Mouse (Mus musculus) brown adipose tissue, adult 24 weeks (tissue): ENCODE measurements at regions not wholly inside any gene's neighbourhood (a gene's known extent, or its start where the extent isn't known, plus 50 kb on each side); places are given as distances from the start of the nearest gene placed in this dataset.

Experiments
- H3K27ac ChIP-seq: fragments of 200-500 bp; replicated peaks from 2 replicates; pipeline ENCODE4 v1.5.1; 2012; ENCODE audit warnings: low read depth, mild to moderate bottlenecking, low read length
- H3K4me1 ChIP-seq: fragments of 200-500 bp; 2 replicates; pipeline ENCODE4 v1.6.1; 2012; ENCODE audit warnings: low read length, mixed read lengths; ENCODE audit not compliant: control insufficient read depth, insufficient read depth, insufficient read length
- H3K4me3 ChIP-seq: fragments of 200-500 bp; 2 replicates; pipeline ENCODE4 v1.5.1; 2012; ENCODE audit warnings: low read depth, mild to moderate bottlenecking, low read length, moderate library complexity; ENCODE audit not compliant: insufficient read depth

DNA sequence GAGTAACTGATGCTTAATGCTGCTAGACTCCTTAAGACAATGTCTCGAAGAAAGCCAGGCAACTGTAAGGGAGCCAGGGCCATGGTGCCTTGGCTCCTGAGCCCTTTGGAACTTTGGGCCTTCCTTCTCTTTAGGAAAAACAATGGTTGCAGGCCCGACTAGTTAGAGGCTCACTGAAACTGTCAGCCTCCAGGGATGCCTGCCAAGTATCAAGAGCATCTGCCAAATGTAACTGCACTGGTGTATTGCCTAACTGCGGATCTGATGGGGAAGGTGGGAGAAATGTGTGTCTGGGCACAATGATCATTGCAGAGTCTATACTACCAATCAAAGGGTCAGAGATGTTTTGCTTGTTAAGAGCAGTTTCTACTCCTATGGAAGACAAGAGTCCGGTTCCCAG is 121.1 kb downstream of the H2al1j start:
- peaks cover 4% of the 10 kb centered on the region; the same call in 1 of the 2 replicates for H3K4me1 ChIP-seq
- no peak overlapping the region for H3K27ac ChIP-seq
- no peak overlapping the region for H3K4me3 ChIP-seq

DNA sequence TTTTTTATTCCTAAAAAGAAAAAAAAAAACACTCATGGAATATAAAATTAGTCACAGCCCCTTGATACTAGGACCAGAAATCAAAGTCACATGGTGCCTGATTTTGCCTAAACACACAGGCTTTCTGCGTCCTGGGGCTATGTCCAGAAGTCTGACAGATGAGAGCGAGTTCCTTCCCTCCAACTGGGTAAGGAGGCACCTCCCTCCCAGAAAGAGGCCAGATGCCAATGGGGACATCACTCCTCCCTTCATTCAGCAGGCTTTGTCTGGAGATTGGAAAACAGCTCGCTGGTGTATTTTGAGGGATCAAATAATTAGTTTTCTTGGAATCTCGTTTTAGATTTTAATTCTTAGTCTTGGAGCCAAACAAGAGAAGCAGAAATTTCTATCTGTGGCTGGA is 130.9 kb downstream of the H2al1j start:
- Histone ChIP-seq H3K27ac (no peak overlapping the region), H3K4me3 (no peak overlapping the region), H3K4me1 (no peaks in the 10 kb centered on the region)

DNA sequence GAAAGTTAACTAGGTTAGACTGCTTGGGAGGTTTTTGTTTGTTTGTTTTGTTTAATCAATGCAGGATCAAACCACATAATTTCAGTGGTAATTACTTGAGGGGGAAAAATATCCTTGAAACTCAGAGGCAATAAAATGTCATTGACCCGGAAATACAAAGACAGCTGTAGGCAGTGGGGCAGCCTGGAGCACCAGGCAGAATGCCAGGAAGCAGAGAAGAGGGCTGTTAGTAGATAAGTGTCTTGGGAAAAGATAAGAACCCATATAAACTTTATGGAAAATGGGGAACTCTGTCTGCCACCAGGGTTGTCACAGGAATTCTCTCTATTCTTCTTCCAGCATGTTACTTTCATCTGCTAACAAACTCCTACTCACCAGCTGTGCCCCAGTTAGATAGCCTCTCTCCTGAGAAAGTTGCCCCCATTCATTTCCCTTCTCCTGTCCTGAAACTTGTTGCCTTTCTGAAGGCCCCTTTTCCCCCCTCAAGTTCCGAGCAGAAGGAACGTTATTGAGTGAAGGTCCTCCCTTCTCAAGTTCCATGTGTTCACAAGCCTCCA is 136.4 kb downstream of the H2al1j start:
- Histone ChIP-seq H3K4me1 (no peaks in the 10 kb centered on the region), H3K4me3 (no peak overlapping the region), H3K27ac (no peak overlapping the region)

DNA sequence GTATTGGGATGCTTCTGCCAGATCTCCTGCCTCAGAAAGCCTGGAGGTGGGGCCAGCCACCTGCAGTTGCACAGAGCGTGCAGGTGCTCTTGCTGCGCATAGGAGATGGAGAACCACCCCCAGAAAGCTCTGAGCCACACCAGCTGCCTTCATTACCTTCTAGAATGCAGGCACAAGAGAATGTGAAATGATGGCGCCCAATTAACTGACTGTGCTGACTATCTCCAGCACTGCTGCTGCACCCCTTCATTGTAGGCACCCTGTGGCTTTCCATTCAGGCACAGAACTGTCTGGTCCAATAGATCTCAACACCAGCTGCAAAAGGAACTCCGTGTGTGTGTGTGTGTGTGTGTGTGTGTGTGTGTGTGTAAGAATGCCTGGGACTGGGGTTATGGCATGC is 138.6 kb downstream of the H2al1j start:
- Histone ChIP-seq H3K4me3 (no peak overlapping the region), H3K4me1 (no peaks in the 10 kb centered on the region), H3K27ac (no peak overlapping the region)

DNA sequence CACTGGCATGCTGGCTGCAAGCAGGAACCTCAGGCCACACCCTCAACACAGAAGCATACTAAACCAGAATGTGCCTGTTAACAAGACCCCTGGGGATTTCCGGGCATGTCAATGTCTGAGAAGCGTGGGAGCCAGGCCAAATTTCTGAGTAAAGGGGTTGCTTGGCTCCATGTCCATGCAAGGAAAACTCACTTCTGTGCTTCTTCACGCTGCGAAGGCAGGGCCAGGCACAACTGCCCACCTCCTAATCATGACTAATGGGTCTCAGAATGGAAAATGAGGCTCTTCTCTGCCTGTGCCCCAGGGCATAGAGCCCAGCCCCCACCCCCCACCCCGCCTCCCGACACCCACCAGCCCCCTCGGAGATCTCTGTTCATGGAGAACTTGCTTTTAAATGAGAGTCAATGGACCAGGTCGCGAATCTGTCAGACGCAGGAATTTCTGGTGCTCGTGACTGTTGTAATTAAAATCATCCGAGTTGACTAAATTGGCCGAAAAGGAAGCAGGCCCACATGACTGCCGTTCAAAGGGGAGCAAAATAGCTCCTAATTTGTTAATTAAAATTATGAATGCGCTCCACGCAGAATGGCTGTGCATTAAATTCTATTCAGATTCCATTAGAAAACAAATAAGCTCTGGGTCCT is 152.2 kb downstream of the H2al1j start:
- Histone ChIP-seq H3K4me3 (no peak overlapping the region), H3K27ac (no peak overlapping the region), H3K4me1 (no peaks in the 10 kb centered on the region)

DNA sequence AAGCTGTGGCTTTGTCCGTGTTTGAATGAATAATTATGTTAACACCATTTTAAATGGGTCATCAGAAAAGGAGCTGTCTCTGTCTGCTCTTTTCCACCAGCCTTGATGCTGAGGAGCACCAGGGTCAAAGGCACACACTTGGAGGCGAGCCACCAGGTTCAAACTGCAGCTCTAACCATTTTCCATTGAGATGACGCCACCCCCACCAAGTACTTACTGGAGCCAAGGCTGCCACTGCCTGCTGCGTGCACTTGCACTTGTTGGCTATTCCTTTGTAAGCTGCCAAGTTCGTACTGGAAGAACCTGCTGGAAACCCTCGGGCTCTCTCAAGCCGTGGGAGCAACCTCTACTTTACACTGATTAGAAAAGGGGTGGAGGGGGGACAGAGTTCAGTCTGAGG is 154.5 kb downstream of the H2al1j start:
- Histone ChIP-seq H3K27ac (no peak overlapping the region), H3K4me3 (no peak overlapping the region), H3K4me1 (no peaks in the 10 kb centered on the region)

DNA sequence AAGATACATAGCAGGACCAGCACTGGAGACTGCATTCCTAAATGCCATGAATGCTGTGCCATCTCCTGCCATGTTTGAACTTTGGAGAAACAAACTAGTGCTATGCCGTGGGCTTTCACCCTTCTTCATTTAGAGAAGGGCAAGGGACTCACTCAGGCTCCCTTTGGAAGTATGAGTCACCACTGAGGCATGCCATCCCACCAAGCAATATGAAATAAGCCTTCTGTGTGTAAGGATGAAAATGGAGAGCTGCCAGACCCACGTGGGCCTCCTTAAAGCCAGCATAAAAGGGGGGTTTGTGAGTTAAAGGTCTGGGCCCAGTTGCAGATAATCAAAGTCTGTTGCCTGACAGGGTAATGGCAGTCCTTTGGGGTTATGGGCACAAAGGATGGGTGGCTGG is 159.0 kb downstream of the H2al1j start:
- H3K4me3 ChIP-seq, result no peak overlapping the region
- H3K4me1 ChIP-seq, result no peaks in the 10 kb centered on the region
- no peak overlapping the region for H3K27ac ChIP-seq

DNA sequence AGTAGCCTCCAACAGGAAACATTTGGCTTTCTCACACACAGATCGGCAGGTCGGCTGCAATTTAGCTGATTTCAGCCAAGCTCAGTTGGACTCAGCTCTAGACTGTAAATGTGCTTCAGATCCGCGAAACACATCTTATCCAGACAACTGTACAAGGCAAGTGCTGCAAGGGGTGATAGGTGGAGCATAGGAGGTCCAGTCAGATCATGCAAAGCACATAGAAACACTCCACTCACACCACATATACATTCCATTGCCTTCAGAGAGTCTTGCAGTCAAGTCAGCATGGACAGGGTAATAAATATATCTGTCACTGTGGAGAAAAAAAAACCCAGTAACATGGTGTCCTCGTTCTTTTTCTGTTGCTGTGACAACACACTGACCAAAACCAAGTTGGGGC is 160.3 kb downstream of the H2al1j start:
- no peak overlapping the region for H3K27ac ChIP-seq
- no peak overlapping the region for H3K4me3 ChIP-seq
- no peaks in the 10 kb centered on the region for H3K4me1 ChIP-seq

DNA sequence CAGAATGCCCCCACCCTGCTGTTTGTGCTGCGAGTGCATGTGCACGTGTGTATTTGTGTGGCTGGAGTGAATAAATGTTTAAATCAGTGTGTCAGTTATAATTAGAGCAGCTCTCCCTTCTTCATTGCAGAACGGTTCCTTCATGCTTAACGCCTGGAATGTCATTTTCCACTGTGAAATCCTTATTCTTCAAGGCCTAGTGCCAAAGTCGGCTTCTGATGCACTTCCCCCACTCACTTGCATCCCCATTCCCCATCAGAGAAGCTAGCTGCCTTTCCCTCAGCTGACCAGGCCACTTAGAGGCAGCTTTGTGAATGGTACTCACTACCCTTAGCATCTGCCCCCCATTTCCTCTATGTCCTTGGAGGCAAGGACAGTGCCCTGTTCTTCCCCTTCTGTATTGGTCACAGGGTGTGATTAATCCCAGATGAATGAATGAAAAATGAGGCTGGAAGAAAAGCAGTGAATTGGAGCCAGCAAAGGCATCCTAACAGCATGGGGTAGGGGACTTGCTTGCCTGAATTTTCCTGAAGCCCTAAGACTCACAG is 162.6 kb downstream of the H2al1j start:
- Histone ChIP-seq H3K4me3 (no peak overlapping the region), H3K4me1 (no peaks in the 10 kb centered on the region), H3K27ac (no peak overlapping the region)

DNA sequence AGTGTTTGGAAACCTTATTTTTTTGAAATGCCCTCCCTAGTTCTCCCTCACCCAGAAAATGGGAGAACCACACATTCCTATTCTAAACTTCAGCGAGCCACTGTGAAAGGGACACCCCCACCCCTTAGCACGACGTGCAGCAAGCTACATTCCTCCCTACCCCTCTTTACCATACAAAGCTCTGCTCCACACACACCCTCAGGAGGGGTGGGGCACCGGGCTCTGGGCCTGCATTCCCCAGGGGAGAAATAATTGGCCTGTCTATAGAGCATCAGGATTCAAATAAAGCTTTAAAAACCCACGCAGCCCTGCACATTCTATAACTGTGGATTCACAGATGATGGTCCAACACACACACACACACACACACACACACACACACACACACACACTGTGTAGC is 163.6 kb downstream of the H2al1j start:
- H3K4me3 ChIP-seq, result no peak overlapping the region
- no peak overlapping the region for H3K27ac ChIP-seq
- H3K4me1 ChIP-seq, result no peaks in the 10 kb centered on the region

DNA sequence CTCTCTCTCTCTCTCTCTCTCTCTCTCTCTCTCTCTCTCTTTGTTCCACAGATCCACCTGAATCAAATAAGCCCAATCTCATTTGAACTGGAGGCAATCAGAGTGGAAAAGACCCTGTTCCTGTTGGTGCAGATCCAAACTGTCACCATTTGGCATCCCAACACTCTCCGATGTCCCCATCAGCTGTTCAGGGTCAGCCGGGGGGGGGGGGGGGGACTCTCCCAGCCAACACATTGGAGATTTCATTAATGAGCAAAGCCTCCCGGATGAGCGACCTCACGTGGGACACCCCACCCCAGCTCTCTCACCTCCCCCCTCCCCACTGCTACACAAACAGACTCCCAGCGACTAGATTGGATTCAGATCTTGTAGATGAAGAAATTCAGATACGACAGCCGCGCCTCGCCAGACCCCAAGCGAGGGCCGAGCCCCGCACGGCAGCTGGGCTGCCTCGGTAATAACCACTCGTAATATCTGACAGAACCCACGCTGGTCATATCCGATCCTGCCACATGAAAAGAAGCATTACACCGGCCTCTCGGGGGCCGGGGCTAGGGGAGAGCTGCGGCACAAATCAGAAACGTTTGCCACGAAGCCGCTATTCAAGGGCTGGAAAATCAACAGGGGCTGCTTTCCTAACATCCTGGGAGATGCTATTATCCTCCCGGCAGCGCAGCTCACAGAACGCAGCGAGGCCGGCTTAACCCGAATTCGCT is 164.2 kb downstream of the H2al1j start:
- H3K4me1 ChIP-seq, result no peaks in the 10 kb centered on the region
- H3K27ac ChIP-seq, result no peak overlapping the region

DNA sequence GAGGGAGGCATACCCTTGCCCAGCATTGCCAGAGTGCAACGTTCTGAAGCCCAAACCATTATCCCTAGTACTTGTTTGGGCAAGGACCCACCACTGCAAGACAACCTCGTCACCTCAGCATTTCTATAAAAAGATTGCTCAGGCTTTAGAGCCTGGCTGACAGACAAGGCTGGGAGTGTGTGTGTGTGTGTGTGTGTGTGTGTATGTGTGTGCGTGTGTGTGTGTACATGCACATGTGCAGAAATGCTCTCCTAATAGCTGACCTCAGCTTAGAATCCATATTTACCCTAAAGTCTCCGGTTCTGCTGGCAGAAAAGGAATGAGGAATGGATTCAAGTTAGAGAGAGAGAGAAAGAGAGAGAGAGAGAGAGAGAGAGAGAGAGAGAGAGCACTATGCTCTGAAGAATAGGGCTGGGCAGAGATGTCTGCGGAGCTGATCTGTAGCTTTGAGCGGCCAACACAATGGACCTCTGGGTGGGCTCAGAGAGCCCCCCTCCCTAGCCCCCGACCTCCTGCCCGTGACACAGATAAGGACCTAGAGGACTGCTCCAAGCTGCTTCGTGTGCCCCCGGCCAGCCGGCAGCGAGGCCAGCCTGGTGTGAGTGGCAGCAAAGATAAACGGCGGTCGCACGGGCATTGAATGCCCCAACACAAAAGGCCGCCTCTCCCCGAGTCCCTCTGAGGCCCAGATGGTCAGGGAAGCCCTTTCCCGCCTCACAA is 166.1 kb downstream of the H2al1j start:
- Histone ChIP-seq H3K4me1 (no peaks in the 10 kb centered on the region), H3K27ac (no peak overlapping the region), H3K4me3 (peak overlapping the region; percentile 20; the same call in 1 of the 2 replicates)

More for the DNA sequence above, 164.2 kb downstream of the H2al1j start:
- H3K4me3 ChIP-seq, result no peak overlapping the region

DNA sequence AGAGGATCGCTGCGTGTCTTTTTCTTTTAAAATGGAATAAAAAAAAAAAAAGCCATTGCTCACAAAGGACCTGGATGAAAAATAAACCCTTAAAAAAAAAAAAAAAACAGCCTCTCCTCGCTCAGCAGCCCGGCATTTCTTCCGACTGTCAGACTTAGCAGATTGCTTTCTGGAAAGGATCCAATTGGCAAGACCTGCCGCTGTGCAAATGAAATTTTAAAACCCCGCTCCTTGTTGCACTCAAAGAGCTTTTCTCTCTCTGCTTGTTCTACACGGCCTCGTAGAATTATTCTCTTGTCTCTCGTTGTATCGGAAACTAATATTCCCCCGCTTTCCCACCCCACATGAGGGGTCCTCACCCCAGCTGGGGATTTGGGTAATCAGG is 166.6 kb downstream of the H2al1j start:
- Histone ChIP-seq H3K4me1 (no peaks in the 10 kb centered on the region), H3K27ac (no peak overlapping the region), H3K4me3 (peak overlapping the region; percentile 20; the same call in 1 of the 2 replicates)

DNA sequence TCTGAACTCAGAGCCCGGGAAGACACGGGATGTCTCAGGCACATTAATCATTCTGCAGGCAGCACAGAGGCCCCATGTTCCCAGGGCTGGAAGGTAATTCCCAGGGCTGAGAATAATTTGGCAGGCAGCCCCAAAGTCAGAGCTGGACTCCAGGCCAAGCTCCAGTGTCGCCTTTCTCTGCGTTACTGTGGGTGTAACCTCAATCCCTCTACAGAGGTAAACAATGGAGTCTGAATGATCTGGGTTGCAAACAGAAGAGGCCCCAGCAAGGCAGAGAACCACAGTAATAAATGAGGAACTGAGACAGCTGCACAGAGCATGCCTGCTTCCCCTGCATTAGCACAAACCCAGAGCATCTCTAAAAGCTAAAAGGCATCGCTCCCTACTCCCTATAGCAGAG is 184.8 kb downstream of the H2al1j start:
- Histone ChIP-seq H3K27ac (no peak overlapping the region), H3K4me1 (no peaks in the 10 kb centered on the region), H3K4me3 (no peak overlapping the region)

DNA sequence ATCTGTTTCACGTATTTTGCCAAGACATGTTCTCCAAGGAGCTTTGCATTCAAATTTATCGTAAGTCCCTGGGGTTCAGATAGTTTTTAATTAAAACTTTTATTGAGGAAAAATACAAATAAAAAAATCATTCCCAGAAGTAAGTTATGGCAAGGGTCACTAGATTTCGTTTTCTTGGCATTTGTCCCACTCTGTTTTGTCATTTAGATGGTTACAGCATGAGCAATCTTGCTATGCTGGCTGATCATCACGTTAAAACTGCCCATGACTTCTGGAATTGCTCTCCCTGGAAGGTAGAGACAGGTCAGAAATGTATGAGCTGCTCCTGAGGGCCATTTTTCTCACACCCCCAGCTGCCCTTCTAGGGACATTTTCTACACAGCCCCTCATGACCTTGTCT is 185.3 kb downstream of the H2al1j start:
- no peak overlapping the region for H3K27ac ChIP-seq
- H3K4me3 ChIP-seq, result no peak overlapping the region
- H3K4me1 ChIP-seq, result no peaks in the 10 kb centered on the region
